Mouse (Mus musculus) T-helper 1 cell (primary cell): ENCODE data around the gene Acox1.

Experiments used
- in situ Hi-C: fragments of 300-600 bp; cut with MboI, MseI; formaldehyde crosslinking; loops from one replicate; pipeline ENCODE4 v1.15.1; 2025; ENCODE audit warnings: high pct_unique_total_duplicates

Gene Acox1

GRCm38 (mm10) chr11:116198639-116199531 is at the start of gene Acox1, which contains the start of gene Ten1:
Gene Acox1 (minus strand): TSS chr11:116199045.
Gene Ten1 (plus strand): TSS chr11:116198855.
- in situ Hi-C loops, result no loop called here

GRCm38 (mm10) chr11:116247502-116248222 is 48.8 kb upstream of the Acox1 start:
- in situ Hi-C loops, result no loop called here

GRCm38 (mm10) chr11:116245616-116246015 is 46.8 kb upstream of the Acox1 start:
- in situ Hi-C loops, result no loop called here

- in situ Hi-C loops, result no loop called here
Observed at GRCm38 (mm10) chr11:116244580-116244979, 45.7 kb upstream of the Acox1 start.

- in situ Hi-C loops, result no loop called here
Observed at GRCm38 (mm10) chr11:116241744-116242235, 42.9 kb upstream of the Acox1 start.

- in situ Hi-C loops, result no loop called here
Observed at GRCm38 (mm10) chr11:116239797-116240196, 41.0 kb upstream of the Acox1 start.

GRCm38 (mm10) chr11:116237742-116238395 is 39.0 kb upstream of the Acox1 start, which contains the start of gene Evpl:
Gene Evpl (minus strand): TSS chr11:116238077.
- in situ Hi-C loops, result no loop called here

GRCm38 (mm10) chr11:116234901-116235300 is 36.1 kb upstream of the Acox1 start:
- in situ Hi-C loops, result no loop called here

- in situ Hi-C loops, result no loop called here
Observed at GRCm38 (mm10) chr11:116232427-116232826, 33.6 kb upstream of the Acox1 start.

- in situ Hi-C loops, result no loop called here
Observed at GRCm38 (mm10) chr11:116228699-116229098, 29.9 kb upstream of the Acox1 start.

GRCm38 (mm10) chr11:116226414-116226813 is 27.6 kb upstream of the Acox1 start:
- in situ Hi-C loops, result no loop called here

- in situ Hi-C loops, result loop anchor here (5.0 kb wide), 2 partner anchors 75 to 235 kb away; no protein-coding TSS in a partner anchor
Observed at GRCm38 (mm10) chr11:116222740-116223059, 23.9 kb upstream of the Acox1 start.

- in situ Hi-C loops, result loop anchor here (5.0 kb wide), 2 partner anchors 75 to 235 kb away; no protein-coding TSS in a partner anchor
Observed at GRCm38 (mm10) chr11:116221931-116222739, 23.3 kb upstream of the Acox1 start.

GRCm38 (mm10) chr11:116219885-116220284 is 21.0 kb upstream of the Acox1 start:
- in situ Hi-C loops, result loop anchor here (5.0 kb wide), 2 partner anchors 77 to 237 kb away; no protein-coding TSS in a partner anchor

GRCm38 (mm10) chr11:116218737-116219400 is 20.0 kb upstream of the Acox1 start:
- in situ Hi-C loops, result no loop called here

- in situ Hi-C loops, result no loop called here
Observed at GRCm38 (mm10) chr11:116218263-116218662, 19.4 kb upstream of the Acox1 start.

GRCm38 (mm10) chr11:116216549-116216948 is 17.7 kb upstream of the Acox1 start:
- in situ Hi-C loops, result no loop called here

- in situ Hi-C loops, result no loop called here
Observed at GRCm38 (mm10) chr11:116215991-116216390, 17.1 kb upstream of the Acox1 start.

GRCm38 (mm10) chr11:116215181-116215580 is 16.3 kb upstream of the Acox1 start:
- in situ Hi-C loops, result no loop called here

GRCm38 (mm10) chr11:116213877-116214510 is 15.1 kb upstream of the Acox1 start:
- in situ Hi-C loops, result no loop called here
